Mouse (Mus musculus) telencephalon, adult 2 months (tissue): ENCODE measurements at regions not wholly inside any gene's neighbourhood (a gene's known extent, or its start where the extent isn't known, plus 50 kb on each side); places are given as distances from the start of the nearest gene placed in this dataset.
"Not testable (repeated sequence)": the region's sequence is repeated elsewhere in the genome, so short reads cannot be mapped to it uniquely, and the experiment has no call there.

ENCODE experiments used
- DNase-seq: peaks from one replicate; pipeline ENCODE4 v3.0.0-alpha.2; 2011; ENCODE audit warnings: low read depth, low spot score

DNA sequence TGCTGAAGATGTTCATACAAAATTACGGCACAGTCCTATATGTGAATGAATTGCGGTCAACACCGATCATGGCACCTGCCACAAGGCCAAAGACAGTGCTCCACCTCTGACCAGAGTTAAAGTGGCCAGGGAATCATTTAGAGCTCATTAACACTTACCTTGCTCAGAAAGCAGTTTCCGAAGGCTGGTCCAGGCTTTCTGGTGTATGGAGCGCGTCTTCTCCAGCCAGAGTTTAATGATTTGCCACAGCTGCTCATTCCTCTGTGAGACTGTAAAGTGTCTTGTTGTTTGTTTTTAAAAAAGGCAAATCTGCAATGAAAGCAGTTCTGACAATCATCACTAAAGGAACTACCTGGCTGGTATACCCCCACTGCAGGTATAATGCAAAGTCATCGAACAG is 256.7 kb downstream of the Nfkbiz start:
- no peak for DNase-seq

DNA sequence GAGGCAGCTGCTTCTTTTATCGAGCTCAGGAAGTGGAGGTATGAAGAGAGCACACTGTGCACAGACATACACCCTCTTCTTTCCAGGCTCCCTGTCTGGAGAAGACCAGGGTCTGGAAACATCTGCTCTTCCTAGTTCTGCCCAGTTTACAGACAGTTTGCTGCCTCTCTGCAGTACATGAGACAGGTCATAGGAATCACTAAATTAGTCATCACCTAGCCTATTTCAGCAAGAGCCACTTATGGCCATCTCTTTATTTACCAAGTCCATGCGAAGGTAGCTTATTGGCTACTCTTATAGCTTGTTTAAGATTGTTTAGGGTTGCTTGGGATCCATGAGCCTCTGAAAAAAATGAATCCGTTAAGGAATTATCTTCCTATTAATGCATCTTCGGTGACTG is 257.9 kb downstream of the Nfkbiz start:
- DNase-seq, result no peak

DNA sequence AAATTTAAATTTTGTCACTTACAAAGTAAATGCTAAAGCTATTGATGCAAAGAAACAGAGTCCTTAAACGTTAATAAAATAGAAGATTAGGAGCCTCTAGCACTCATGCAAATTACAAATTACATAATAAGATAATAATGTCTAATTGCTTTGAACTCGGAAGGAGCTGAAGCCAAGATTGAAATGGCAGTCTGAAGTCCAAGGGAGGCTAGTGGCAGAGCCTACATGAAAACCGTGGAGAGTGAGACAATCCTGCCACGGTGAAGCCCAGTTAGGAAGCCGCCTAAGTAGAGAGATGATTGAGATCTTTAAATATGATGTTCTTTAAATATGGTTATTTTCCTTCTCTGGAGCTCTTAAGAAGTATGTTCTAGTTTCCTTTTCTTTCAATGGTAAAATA is 260.0 kb downstream of the Nfkbiz start:
- DNase-seq, result no peak

DNA sequence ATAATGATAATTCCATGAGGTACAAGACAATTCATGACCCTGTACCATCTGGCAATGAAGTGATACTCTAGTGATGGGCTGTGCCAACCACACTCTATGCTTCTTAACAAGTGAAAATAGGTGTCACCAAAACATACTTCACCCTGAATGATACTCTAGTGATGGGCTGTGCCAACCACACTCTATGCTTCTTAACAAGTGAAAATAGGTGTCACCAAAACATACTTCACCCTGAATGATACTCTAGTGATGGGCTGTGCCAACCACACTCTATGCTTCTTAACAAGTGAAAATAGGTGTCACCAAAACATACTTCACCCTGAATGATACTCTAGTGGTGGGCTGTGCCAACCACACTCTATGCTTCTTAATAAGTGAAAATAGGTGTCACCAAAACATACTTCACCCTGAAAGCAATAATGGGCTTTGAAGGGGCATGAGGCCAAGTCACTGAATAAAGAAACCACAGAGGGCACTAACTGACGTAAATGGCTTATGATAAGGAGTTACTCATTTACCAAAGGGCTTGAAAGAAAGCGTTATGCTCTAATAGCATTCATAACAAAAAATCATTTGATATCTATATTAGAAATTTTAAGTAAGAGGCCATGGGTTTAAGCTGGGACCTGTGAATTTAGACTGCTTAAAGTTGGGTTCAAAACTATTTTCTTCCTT is 263.0 kb downstream of the Nfkbiz start:
- not testable (repeated sequence) for DNase-seq

DNA sequence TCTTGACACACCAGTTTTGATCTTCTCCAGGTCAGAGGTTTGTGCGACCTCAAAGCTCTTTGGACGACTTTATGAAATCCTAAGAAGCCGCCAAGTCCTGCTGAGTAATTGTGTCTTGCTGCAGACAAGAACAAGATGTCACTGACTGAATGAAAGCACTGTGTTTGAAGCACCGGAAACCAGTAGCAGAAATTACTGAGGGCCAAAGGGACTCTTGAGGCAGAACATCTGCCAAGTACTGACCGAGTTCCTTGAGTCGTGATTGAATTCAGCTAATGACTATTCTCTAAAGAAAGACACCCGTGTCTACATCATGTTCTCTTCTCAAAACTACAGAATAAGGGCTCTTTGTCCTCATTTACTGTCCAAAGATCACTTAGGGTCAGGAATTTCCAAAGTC is 267.6 kb downstream of the Nfkbiz start:
- DNase-seq, result no peak

DNA sequence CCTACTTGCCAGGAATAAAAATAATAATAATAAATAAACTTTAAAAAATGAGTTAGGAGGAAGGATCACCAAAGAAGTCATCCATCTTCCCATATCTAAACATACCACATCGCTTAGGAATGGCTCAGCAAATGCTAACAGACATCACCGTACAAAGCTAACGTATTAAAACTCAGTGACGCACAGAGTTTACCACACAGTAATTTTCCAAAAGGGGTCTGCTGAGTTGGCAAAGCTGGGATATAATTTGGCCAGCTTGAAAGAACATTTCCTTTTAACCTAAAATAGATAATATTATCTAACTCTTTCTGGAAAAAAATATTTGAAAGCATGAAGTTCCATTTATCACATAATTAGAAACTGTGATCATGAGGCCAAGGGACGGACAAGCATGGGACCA is 268.6 kb downstream of the Nfkbiz start:
- no peak for DNase-seq

DNA sequence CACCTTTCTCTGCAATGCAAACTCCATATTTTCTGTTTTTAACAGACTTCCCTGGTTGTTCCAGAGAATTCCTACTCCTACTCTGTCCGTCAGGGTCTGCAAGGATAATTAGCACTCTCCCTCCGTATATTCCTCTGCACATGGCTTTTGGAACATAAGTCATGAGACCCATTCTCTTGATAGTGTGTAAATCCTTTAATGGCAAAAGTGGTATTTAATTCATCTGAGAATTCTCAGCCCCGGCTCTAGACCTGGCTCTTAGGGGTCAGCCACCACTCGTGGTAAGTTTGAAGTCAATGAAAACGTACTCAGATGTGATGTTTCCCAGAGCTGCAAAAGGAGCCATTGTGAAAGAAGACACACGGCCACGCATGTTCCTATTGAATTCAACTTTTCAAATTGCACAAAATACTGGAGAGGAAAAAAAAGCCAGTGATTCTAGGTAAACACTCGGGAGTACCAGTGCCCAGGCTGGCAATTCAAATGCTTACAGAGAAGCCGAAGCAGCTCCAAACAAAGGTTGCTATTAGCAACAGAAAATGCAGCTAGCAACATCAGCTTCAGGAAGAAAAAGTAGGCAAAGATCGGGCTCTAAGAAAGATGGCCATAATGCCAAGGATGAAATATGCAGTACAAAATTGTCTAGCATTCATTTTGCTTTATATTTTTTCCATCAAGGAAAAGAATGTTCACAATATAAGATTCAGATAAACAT is 258.2 kb upstream of the Zpld1 start:
- DNase-seq, result peak; percentile 24

DNA sequence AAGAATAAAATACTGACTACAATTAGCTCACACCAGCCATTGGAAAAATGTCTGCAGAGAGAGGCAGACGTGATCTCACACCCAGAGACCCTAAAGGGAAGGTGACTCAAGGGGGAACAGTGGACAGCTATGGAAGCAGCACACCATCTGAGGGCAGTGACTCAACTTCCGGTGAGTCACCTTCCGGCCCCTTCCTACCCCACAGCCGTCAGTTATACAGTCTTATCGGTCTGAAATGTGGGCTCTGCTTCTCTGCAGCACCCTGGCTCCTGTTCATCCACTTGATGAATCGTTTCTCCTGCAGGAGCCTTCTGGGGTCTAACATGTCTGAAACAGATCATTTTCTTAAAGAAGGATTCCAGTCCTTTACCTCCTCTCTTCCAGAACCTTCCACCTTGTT is 257.4 kb upstream of the Zpld1 start:
- DNase-seq, result no peak

DNA sequence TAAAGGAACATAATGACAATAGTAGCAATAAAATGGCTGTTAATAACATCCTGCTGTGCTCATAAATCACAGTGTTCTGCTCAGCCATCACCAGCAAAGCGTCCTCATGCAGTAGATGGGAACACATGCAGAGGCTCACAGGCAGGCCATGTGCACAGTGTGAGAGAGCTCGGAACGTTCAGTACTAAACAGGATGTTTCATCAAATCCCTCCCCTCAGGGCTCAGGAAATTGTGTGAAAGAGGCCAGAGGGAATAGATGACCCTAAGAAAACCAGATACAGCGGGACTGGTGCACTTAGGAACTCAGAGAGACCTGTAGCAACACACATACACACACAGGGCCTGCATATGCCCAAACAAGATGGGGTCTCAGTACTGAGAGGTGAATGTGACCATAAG is 256.1 kb upstream of the Zpld1 start:
- DNase-seq, result no peak

DNA sequence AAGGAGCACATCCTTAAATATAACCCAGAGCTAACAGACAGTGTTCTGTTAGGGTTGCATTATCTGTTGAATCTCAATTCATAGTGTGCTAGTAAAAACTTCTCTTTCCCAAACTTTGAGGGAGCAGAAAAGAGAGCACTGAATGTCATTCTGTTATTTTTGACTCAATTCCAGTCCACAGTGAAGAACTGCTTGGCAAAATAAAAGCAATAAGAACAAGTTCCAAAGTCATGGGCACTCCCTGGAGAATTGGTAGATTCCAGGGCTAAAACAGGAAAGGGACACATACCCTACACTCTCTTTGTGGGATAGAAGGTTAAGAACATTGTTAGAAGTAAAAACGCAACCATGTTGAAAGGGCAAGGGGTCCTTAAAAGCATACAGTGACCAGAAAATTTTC is 253.6 kb upstream of the Zpld1 start:
- DNase-seq, result no peak

DNA sequence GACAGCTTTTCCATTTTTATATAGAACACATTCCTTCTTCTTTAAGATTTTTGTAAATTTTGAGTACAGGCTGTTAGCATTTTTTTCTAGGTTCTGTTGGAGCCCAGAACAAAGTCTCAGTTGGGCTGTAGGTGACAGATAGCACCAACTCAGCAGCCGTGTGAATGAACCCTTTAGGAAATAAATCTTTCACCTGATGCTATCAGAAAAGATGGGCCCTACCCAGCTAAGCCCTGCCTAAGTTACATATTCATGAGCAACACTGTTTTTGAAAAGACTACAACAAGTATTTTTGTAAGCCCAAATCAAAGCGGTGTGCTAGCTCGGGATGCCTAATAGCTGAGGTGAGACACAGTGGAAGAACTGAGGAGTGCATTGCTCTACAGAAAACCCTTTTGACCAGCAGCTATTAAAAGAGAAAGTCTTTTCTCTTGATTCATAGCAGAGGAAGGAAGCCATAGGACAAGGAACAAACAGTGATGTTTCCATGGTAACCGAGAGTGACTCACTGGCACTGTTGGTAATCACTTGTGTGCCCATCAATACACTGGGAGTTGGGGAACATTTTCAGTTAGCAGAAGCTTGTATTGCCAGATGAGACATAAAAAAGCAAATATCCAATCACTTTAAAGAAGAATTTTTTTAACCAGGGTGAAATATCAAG is 253.0 kb upstream of the Zpld1 start:
- peak; percentile 73 for DNase-seq

DNA sequence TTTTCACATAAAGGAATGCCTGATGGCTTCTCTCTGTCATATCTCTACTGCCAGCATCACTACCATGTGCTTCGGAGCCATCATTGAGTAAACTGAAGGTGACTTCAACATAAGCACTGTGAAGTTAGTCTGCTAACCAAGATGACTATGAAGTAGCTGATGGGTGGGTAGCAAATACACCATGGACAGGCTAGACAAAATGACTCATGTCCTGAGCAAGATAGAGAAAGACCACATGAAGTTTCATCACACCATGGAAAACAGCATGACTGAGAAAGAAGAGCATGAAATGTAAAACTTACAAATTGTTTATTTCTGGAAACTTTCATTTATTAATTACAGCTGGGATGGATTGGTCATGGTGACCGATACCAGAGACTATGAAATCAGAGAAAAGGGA is 249.3 kb upstream of the Zpld1 start:
- DNase-seq, result no peak

DNA sequence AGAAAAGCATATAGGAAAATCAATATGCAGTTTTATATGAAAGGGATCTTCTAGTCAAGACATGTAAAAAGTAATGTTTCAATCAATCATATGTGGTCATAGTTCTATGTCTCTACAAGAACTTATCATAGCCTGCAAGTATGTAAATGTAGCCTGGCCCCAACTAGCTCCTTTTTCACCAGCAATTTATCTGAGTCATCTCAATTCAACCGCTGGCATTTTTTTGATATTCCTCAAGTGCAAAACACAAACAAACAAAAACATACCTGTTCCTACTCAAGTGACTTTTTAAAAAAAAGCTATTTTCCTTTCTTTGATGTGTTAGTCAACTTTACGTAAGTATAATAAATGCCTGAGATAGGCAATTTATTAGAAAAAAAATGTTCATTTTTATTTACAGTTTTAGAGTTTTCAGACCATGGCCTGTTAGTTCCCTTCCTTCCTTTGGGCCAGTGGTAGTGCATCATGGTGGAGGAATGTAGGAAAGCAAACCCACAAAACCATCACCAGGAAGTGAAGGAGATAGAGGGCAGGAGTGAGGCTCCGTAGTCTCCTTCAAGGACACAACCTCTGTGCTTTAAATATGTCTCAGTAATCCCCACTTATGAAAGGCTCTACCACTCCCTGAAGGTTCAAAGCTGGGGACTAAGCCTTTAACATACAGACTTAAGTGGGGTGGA is 242.7 kb upstream of the Zpld1 start:
- DNase-seq, result no peak

DNA sequence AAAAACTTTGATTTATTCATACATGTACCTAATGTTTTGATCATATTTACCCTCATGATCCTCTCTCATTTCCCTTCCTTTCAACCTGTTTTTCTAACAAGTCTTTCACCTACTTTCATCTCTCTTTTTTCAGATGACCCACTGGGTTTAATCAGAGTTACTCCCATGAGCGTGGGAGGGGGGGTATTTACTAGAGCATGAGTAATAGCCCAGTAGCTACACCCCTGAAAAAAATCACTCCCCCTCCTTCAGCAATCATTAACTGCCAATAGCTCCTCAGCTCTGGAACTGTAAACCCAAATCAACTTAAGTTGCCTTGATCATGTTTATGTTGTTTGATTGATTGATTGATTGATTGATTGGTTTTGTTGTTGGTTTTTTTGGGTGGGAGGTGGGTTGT is 241.4 kb upstream of the Zpld1 start:
- DNase-seq, result no peak

DNA sequence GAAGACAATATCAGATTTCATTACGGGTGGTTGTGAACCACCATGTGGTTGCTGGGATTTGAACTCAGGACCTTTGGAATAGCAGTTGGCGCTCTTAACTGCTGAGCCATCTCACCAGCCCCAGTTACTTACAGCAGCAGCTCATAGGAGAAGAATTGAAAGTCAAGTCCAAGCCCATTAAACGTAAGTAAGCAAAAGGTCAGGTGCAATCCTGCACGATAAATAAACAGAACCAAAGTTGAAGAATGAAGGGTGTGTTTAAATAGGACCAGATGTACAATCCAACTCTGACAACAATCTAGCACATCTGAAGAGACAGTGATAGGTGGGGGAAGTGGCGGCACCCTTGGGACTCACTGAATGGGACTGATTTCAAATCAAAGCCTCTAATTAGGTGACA is 239.8 kb upstream of the Zpld1 start:
- no peak for DNase-seq

DNA sequence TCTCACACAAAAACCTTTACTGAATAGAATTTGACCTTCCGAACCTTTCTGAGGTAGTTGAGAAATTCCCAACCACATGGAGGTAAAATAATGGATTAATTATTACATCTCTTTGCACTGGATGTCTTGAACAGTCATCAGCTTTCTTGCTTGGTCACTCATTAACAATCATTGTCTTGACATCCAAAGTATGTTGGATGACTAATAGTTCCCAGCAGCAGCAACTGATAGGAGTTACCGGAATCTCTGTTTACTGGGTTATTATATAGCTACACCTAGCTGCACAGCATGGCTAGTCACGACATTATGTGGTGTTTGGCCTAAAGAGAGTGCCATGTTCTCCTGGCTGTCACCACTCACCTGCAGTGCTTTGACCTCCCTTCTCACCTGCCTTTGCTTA is 234.9 kb upstream of the Zpld1 start:
- no peak for DNase-seq

DNA sequence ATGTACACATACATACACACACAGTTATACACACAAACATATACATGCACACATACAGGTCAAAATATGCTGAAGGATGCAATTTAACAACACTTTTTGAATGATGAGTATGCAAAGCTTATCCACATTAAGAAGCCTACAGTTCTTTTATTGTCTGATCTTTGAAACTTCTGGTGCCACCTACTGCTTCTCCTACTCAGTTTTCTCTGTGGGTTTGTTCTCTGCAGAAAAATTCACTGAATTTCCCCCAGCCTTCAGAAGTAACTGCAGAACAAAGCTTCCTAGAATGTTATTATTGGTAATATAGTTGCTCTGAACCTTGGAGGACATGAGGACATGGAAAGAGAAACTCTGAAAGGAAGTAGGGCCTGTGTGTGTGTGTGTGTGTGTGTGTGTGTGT is 233.1 kb upstream of the Zpld1 start:
- DNase-seq, result peak; percentile 50

DNA sequence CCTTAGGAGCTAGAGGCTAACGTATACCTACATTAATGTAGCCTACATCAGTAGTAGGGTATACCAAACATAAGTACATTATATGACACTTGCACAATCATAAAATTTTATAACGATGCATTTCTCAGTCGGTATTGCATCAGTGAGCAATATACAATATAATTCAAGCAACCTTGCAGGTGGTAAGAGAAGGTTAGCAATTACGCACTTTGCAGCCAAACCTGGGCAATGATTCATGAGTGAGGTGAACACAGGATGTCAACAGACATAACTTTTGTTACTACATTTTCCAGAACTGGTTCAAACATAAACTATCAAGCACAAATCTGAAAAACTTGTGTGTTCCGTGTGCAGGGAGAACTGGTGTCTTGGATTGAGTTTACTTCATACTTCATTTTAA is 229.9 kb upstream of the Zpld1 start:
- no peak for DNase-seq

DNA sequence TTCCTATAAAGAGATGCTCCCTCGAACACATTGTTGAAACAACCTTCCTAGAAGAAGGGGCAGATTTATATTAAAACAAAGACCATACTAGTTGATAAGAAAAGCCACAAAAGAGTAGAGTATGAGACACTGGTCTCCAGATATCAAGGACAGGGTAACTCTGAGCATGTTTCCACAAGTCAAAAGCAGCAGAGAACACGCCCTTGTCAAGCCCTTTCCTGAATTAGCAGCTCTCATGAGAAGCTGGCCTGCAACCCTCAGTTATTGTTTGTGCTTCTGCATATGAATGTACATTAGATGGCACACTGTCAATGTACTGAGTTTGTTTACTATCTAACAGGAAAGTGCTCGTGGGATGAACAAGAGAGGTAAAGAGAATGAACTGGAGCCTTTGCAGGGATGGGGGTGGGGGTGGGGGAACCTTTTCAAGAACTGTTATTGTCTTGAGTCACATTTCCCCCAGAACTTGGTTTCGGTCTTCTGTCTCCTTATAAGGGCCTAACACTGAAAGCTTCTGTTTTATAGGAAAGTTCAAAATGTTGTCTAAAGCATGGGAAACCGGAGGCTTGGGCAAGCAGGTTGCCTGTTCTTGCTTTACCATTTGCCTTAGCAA is 228.6 kb upstream of the Zpld1 start:
- no peak for DNase-seq

DNA sequence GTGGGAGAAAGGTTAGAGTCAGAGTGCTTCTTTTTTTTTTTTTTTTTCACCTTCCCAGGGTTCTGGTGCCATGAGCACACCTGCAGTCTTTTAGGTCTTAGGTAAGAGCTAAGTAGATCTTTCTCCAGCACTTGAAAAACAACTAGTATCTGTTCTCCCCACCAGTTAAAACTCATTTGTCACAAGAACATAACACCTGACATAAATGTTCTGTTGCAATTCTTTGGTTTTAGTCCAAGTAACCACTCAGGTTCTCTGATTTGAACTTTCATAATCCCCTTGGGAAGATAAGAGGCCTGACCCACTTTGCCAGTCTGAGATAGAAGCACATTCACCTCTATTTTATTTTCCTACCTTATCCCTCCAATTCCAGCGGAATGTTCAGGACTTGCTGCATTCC is 225.5 kb upstream of the Zpld1 start:
- no peak for DNase-seq

DNA sequence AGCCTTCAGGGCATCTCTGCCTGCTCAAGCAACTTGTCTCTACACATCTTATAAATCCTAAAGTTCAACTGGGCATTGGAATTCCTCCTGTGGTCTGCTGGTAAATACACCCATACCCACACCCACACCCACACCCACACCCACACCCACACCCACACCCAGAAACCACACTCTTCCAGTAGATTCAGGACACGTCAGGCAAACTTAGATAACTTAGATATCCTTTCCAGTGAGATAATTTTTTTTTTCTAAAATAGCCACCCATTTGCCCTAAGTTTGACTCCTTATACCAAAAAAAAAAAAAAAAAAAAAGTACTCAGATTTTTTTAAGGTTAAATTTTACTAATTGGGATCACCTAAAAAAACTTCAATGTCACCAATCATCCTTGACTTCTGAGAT is 224.5 kb upstream of the Zpld1 start:
- no peak for DNase-seq

DNA sequence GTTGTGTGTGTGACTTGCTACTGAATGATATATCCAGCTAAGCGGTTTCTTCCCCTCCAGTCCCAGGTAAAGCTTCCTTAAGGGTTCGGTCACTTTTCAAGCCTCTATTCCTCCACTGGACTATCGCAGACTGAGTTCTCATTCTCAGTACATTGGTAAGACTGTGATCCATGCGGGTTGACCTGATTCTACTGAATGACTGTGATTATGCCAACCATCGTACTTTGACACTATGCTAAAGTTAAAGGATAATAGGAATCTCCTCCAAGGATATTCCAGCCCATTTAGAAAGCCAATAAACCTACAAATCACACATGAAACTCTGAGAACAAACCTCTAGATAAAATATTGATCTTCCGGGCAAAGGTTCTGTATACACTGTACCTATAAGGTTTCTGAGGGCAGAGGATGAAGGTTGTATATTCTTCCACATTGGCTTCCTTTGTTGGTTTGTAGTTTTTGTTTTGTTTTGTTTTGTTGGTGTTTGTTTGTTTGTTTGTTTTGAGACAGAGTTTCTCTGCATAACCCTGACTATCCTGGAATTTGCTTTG is 223.7 kb upstream of the Zpld1 start:
- DNase-seq, result no peak
